Mouse (Mus musculus) liver, postnatal 0 days (tissue): ENCODE measurements at regions not wholly inside any gene's neighbourhood (a gene's known extent, or its start where the extent isn't known, plus 50 kb on each side); places are given as distances from the start of the nearest gene placed in this dataset.

Experiments
- ATAC-seq: fragments of 200-750 bp; cut with Nextera tagmentation; 2 replicates; pipeline ENCODE4 v1.8.0; 2017; ENCODE audit warnings: mild to moderate bottlenecking, moderate library complexity
- DNase-seq: peaks from one replicate; pipeline ENCODE4 v3.0.0-alpha.2; 2016
- H3K27ac ChIP-seq: fragments of 300-500 bp; sonication (generic); 2 replicates; pipeline ENCODE4 v1.5.1; 2014; ENCODE audit warnings: antibody characterized with exemption, moderate library complexity, mild to moderate bottlenecking, low read depth
- H3K27me3 ChIP-seq: fragments of 300-500 bp; sonication (generic); 2 replicates; pipeline ENCODE4 v1.6.1; 2014; ENCODE audit warnings: low read length, control low read depth, mixed read lengths; ENCODE audit not compliant: insufficient read depth
- H3K36me3 ChIP-seq: fragments of 300-500 bp; sonication (generic); replicated peaks from 2 replicates; pipeline ENCODE4 v1.6.1; 2014; ENCODE audit warnings: mild to moderate bottlenecking, control low read depth, low read length, moderate library complexity, mixed read lengths; ENCODE audit not compliant: insufficient read depth
- H3K4me1 ChIP-seq: fragments of 300-500 bp; sonication (generic); 2 replicates; pipeline ENCODE4 v1.6.1; 2014; ENCODE audit warnings: antibody characterized with exemption, mild to moderate bottlenecking, control low read depth; ENCODE audit not compliant: insufficient read depth
- H3K4me2 ChIP-seq: fragments of 300-500 bp; sonication (generic); 2 replicates; pipeline ENCODE4 v1.6.1; 2014; ENCODE audit warnings: low read depth, mild to moderate bottlenecking, low read length, moderate library complexity, mixed read lengths
- H3K4me3 ChIP-seq: fragments of 300-500 bp; sonication (generic); 2 replicates; pipeline ENCODE4 v1.5.1; 2014; ENCODE audit warnings: low read depth, low read length
- H3K9ac ChIP-seq: fragments of 300-500 bp; sonication (generic); replicated peaks from 2 replicates; pipeline ENCODE4 v1.6.1; 2014; ENCODE audit warnings: mild to moderate bottlenecking, moderate library complexity
- H3K9me3 ChIP-seq: fragments of 300-500 bp; sonication (generic); 2 replicates; pipeline ENCODE4 v1.6.1; 2016; ENCODE audit warnings: mild to moderate bottlenecking, control low read depth, low read length, mixed read lengths
- CTCF ChIP-seq: sonication (generic); IDR thresholded peaks from 2 replicates; pipeline ENCODE4 v1.5.1; 2016; ENCODE audit warnings: antibody characterized with exemption, low read depth
- EP300 ChIP-seq: IDR thresholded peaks from 2 replicates; pipeline ENCODE4 v1.6.1; 2016; ENCODE audit warnings: antibody characterized with exemption, low read depth, mild to moderate bottlenecking
- WGBS: fragments of 180-500 bp; shearing (Covaris S2); extraction: QIAGEN DNeasy Blood & Tissue Kit; methylation state at CpG from one replicate; pipeline ENCODE4 v1.1.7; 2014; ENCODE audit not compliant: insufficient replicate concordance; 5-methylcytosine and 5-hydroxymethylcytosine counted together

DNA sequence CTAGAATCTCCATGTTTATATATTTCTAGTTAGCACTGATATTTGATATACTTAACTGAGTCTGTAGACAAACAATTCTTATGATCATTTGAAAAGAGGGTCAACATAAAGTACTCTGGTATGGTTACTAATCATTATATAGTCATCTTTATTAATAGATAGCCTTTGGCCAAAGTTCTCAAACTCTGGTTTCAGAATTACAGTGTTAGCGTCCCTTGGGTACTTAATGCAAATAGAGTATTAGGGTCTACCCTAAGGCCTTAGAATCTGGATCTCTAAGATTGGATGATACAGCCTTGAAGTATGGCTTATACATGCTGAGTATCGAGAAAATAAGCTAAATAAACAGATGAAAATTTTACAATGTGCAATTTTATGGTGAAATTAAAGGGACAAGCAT is 275.0 kb upstream of the Kcnh7 start:
- Histone ChIP-seq H3K9ac (no peak overlapping the region), H3K36me3 (no peaks in the 10 kb centered on the region), H3K27ac (no peak overlapping the region), H3K4me1 (no peaks in the 10 kb centered on the region), H3K27me3 (no peaks in the 10 kb centered on the region), H3K4me3 (no peak overlapping the region), H3K4me2 (no peak overlapping the region), H3K9me3 (no peaks in the 10 kb centered on the region)
- DNase-seq (no peak), ATAC-seq (no peak)
- WGBS, result 68% methylated on average over 2 of the region's 2 CpGs
- no peak for TF ChIP-seq EP300
- no peak for TF ChIP-seq CTCF

DNA sequence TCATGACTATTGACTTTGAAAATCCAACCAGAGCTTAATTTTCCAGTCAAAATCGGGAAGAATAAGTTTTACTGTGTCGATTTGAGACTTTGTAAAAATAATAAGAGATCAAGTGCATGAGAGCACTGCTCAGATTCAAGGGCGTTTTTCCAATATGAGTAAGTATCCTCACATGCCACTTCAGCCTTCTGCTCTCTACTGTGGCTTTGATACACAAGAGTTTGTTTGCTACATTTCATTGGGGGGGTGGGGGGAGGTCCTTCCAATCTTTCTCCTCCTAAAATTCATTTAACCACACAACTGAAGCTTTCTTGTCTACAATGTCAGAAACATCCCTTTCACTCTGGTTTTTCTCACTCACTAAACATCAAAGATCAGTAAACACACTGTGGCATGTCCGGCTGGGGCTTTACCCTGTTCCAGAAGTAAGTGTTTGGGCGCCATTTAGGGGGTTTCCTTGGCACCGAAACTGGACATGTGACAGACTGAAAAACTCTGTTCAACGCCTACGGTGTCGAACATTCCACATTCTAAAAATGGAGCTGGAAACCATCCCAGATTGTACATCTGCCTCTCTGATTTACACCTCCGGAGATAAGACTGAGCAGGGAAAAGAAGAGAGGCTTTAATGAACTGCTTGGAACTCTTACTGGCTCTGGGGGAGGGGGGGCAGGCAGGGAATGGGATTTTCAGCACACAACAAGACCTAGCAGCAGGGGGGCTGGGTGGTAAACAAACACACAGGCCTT is 270.4 kb upstream of the Kcnh7 start:
- no peak overlapping the region for H3K9ac ChIP-seq
- DNase-seq (no peak), ATAC-seq (no peak)
- H3K27ac ChIP-seq, result no peak overlapping the region
- no peak for TF ChIP-seq EP300
- no peak for TF ChIP-seq CTCF
- no peaks in the 10 kb centered on the region for H3K9me3 ChIP-seq
- WGBS, result 64% methylated on average over 10 of the region's 10 CpGs
- no peak overlapping the region for H3K4me3 ChIP-seq
- H3K36me3 ChIP-seq, result no peaks in the 10 kb centered on the region
- H3K27me3 ChIP-seq, result no peaks in the 10 kb centered on the region
- H3K4me1 ChIP-seq, result no peaks in the 10 kb centered on the region
- H3K4me2 ChIP-seq, result no peak overlapping the region

GRCm38 (mm10) chr2:63452891-63453290 is 268.8 kb upstream of the Kcnh7 start:
- H3K4me2 ChIP-seq, result no peak overlapping the region
- no peak for DNase-seq
- WGBS, result 62% methylated on average over 1 of the region's 1 CpGs

GRCm38 (mm10) chr2:63452164-63452563 is 268.1 kb upstream of the Kcnh7 start:
- TF ChIP-seq CTCF (no peak), EP300 (no peak)
- Histone ChIP-seq H3K27ac (no peak overlapping the region), H3K4me2 (no peak overlapping the region), H3K36me3 (no peaks in the 10 kb centered on the region), H3K4me3 (no peak overlapping the region), H3K9me3 (no peaks in the 10 kb centered on the region), H3K4me1 (no peaks in the 10 kb centered on the region), H3K27me3 (no peaks in the 10 kb centered on the region), H3K9ac (no peak overlapping the region)
- DNase-seq, result no peak
- WGBS, result 53% methylated on average over 1 of the region's 1 CpGs
- no peak for ATAC-seq

More at GRCm38 (mm10) chr2:63452891-63453290, 268.8 kb upstream of the Kcnh7 start:
- no peak for ATAC-seq
- no peak for TF ChIP-seq EP300
- no peak for TF ChIP-seq CTCF
- Histone ChIP-seq H3K4me3 (no peak overlapping the region), H3K9me3 (no peaks in the 10 kb centered on the region), H3K36me3 (no peaks in the 10 kb centered on the region), H3K9ac (no peak overlapping the region), H3K27ac (no peak overlapping the region), H3K27me3 (no peaks in the 10 kb centered on the region), H3K4me1 (no peaks in the 10 kb centered on the region)

DNA sequence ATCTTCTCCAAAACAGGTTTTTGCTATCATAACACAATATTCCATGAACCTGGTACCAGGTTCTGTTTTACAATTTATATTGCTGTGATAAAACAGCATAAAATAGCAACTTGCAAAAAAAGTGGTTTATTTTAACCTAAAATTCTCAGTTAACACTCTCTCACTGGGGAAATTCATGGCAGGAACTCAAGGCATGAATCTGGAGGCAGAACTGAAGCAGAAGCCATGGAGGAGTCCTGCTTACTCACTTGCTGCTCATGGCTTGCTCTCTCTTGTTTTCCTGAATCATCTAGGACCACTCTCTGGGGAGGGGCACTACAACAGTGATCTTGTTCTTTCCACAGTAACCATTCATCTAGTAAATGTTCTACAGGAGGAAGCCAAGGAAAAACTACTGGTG is 250.2 kb upstream of the Kcnh7 start:
- DNase-seq (no peak), ATAC-seq (no peak)
- Histone ChIP-seq H3K4me1 (no peaks in the 10 kb centered on the region), H3K9ac (no peak overlapping the region), H3K36me3 (no peaks in the 10 kb centered on the region), H3K27me3 (no peaks in the 10 kb centered on the region), H3K9me3 (no peaks in the 10 kb centered on the region), H3K27ac (no peak overlapping the region), H3K4me3 (no peak overlapping the region), H3K4me2 (no peak overlapping the region)
- TF ChIP-seq EP300, result no peak
- no peak for TF ChIP-seq CTCF

GRCm38 (mm10) chr2:63405405-63405804 is 221.3 kb upstream of the Kcnh7 start:
- no peaks in the 10 kb centered on the region for H3K36me3 ChIP-seq
- H3K4me3 ChIP-seq, result no peak overlapping the region
- no peaks in the 10 kb centered on the region for H3K4me1 ChIP-seq
- H3K27me3 ChIP-seq, result no peaks in the 10 kb centered on the region
- no peak overlapping the region for H3K27ac ChIP-seq
- H3K9ac ChIP-seq, result no peak overlapping the region
- no peak for TF ChIP-seq EP300
- no peak for ATAC-seq
- no peaks in the 10 kb centered on the region for H3K9me3 ChIP-seq
- no peak for DNase-seq
- WGBS, result 81% methylated on average over 1 of the region's 1 CpGs
- H3K4me2 ChIP-seq, result no peak overlapping the region
